Mouse (Mus musculus) retina, postnatal 1 day (tissue): ENCODE data around the gene Pskh1.
A peak's percentile ranks its signal among the peaks of the same experiment; 100 is the strongest.

ENCODE experiments used
- DNase-seq: peaks from one replicate; pipeline ENCODE4 v3.0.0-alpha.2; 2012

Pskh1 gene

DNA sequence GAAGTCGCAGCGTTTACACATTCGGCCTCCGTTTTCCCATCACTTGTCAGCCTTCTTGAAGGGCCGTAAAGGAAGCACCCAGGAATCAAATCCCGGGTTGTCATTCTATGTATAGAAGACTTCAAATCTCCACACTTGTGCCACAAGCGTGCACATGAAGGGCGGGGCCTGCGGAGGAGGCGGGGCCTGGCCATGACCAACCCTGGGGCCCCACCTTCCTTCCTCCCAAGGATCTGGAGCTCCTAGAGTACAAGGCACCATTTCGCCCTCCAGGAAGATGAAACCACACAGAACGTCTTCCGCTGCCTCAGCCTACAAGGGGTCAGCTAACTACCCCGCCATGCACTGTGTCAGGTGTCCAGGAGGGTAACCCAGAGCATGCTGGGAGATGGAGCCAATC lies 60.9 kb downstream of the Pskh1 start:
- DNase-seq, result no peak

DNA sequence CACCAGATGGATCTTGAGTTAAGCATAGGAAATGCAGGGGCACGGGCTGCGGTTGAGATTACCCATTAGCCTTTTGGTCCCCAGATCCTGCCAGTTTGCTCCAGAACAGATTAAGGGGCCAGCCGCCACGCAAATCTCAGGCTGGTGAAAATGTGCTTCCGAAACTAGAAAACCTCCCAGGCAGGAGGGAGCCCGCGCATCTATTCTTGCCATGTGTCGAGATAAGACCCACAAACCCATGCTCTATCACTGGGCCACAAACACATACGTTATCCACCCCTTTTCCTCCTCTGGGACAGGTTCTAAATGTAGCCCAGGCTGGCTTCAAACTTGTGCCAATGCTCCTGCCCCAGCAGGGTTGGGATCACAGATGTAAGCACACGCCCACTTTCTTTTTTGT lies 61.3 kb downstream of the Pskh1 start:
- DNase-seq, result peak; percentile 12

DNA sequence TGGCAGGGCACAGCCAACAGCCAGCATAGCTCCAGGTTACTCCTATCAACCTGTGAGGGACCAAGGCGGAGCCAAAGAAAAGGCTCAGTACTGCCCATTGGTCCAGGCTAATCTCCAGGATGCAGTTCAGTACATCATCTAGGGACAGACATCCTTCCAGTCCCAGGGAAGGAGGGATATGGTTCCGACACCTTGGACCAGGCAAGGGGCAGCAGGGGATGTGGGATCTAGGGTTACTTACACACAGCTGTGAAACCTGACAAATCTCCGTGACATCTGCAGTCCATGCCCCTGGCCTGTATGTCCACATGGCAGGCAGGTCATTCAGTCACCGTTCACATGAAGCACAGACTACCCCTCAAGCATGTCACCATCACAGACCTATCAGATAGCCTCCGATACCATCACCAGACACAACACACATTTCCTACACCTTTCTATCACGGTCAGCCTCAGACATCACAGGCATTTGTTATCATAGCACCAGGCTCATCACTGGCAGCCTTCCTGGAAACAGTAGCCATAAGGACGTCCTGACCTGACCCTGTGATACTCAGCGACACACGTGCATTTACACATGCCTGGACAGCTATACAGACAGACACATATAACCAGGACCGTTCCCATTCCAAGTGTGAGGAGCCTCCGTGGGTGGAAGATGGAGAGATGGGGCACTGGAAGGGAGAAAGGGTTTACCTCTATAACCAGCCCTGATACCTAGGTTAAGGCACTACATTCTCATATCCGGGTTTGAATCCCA lies 64.4 kb downstream of the Pskh1 start:
- no peak for DNase-seq

DNA sequence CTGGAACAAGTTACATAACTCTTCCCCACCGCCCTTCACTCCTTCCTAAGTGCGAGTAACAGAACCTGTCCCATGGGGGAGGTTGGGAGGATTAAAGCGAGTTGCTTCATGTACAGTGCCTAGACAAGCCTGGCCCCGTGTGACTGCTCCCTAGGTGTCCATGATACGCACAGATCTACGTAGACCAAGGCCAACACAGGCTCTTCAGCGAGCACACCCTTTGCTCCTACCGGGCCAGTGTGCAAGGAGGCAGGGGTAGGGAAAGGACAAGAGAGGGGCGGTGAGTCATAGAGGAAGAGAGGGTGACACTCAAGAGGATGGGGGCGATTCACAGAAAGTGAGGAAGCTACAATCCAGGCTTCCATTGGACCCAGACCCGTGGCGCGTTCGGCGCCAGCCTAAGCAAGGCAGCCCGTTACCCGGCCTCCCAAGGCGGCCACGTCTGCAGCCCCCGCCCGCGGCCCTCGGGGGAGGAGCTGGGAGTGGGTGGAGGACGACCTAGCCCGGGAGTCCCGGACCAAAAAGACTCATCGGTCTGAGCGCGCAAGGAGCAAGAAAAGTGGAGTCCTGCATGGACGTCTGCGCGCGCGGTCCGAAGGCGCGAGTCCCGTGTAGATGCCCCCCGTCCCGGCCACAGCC lies 65.1 kb downstream of the Pskh1 start:
- no peak for DNase-seq

DNA sequence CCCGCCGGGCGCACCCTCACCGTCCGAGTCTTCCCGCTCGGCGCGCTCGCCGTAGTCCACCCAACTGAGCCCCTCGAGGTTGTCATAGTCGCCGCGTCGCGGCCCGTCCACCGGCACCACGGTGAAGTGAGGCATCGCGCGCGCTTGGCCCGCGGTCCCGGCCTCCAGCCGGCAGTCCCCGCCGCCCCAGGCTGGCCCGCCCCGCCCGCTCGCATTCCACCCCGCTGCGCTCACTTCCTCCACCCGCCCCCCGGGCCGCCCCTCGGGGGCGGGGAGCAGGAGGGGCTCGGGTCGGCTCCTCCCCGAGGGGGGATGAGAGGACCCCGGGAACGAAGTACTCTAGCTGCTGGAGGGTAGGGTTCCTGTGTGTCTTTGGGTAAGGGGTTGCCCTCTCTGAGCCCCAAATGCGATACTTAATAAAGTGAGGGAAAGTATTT lies 65.7 kb downstream of the Pskh1 start, which contains the start of gene Slc12a4:
Gene Slc12a4 (minus strand): TSS at position 193 of the 437 bp plus-strand sequence.
- DNase-seq, result peak; percentile 89

DNA sequence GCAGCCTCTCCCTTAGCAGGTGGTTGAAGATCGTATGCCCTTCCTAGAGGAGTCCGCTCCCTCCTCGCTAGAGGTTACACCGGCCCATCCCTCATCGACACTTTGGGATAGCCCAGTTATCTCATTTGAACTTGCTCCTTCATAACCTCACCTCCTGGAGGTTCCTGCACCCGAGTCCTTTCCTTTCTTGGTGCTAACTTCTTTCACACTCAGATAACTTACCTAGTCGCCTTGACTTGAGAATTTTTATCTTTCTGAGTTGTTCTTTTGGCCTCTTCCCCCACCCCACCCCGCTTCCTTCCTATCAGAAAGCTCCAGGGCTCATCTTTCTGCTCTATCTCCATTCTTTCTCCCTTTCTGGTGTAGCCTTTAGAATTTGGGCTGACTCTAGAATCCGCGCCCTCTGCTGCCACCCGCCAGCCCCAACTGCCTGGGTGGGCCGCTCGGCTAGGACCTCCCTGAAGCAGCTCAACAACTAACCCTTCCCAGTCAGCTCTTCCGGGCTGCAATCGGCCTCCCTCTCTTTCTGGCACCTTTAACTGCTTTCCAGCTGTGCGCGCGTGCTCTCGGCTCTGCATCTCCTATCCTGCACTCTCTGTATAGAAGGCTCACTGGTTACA lies 66.6 kb downstream of the Pskh1 start:
- peak; percentile 66 for DNase-seq

DNA sequence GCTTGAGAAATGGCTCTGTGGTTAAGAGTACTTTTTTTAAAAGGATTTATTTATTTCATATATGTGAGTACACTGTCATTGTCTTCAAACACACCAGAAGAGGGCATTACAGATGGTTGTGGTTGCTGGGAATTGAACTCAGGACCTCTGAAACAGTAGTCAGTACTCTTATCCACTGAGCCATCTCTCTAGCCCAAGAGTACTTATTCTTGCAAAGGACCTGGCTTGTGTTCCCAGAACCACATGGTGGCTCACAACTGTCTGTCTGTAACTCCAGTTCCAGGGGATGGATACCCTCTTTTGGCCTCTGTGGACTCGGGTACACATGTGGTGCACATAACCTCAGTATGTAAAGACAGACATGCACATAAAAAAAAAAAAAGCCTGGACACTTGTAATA lies 69.1 kb downstream of the Pskh1 start:
- DNase-seq, result no peak

DNA sequence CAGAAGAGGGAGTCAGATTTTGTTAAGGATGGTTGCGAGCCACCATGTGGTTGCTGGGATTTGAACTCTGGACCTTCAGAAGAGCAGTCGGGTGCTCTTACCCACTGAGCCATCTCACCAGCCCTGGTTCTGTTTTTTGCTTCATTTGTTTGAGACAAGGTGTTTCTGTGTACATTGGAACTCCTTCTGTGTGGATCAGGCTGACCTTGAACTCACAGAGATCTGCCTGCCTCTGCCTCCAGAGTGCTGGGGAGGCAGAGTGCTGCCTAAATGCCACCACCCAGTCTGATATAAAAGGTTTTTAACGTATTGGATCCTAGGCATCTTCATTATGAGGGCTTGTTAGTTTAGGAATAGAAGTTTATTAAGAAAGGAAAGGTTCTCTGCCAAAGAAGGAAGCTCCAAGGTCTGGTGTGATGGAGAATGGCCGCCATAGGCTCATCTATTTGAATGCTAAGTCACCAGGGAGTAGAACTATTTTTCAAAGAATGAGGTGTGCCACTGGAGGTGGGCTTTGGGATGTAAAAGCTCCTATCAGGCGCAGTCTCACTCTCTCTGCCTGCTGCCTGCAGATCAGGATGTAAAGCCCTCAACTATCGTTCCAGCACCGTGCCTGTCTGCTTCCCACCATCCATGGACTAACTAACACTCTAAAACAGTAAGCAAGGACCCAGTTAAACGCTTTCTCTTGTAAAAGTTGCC lies 70.9 kb downstream of the Pskh1 start:
- no peak for DNase-seq

DNA sequence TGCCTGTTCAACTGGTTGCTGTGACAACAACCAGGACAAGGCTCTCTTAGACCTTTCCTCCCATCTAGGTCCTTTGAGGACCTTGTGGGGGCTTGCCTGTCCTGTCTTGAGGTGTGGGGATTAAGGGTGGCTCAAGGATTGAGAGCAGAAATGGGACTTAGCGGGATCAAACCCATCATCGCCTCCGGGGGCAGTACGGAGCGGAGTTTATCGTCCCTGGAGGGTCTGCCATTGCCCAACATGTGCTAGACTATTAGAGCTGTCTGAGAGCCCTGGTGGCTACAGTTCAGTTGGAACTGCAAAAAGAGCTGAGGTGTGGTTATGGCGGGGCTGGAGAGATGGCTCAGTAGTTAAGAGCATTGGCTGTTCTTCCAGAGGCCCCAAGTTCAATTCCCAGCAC lies 75.1 kb downstream of the Pskh1 start:
- peak; percentile 39 for DNase-seq

DNA sequence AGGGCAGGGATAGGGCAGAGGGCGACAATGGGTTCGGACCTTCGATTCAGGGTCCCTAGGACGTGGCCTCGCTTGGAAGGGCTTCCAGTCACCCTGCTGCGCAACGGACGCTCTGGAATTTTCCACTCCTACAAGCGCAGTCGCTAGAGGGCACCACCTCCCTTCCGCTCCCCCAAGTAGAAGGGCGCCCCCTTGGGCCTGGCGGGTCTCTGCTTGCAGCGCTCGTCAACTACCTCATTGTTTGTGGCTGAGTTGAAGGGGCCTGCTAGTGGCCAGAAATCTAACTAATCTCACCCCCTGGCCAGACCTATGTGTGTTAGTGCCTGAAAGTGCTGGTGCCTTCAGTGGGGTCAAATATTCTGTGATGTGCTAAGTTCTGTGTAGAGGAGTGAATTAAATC lies 79.1 kb downstream of the Pskh1 start, which contains the start of gene Dpep3:
Gene Dpep3 (minus strand): TSS at position 105 of the 400 bp plus-strand sequence.
- peak; percentile 6 for DNase-seq

DNA sequence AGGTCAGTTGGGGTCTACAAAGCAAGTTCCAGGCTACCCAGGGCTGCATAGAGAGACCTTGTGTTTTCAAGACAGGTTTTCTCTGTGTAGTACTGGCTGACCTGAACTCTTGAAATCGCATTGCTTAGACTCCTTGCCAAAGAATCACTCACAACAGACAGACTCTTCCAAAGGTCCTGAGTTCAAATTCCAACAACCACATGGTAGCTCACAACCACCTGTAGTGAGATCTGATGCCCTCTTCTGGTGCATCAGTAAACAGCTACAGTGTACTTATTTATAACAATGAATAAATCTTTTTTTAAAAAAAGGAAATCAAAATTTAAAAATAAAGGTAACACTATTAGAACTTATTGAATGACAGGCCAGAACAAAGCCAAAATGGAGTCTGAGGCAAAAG lies 80.9 kb downstream of the Pskh1 start:
- DNase-seq, result no peak
